Mouse (Mus musculus) gastrocnemius, postnatal 36 days (tissue): ENCODE measurements around the gene Jak2. TPM values are rescaled to one million over a fixed set of nuclear protein-coding genes. Genes with fewer than 3 reads are reported as not detected.

Experiments
- DNase-seq, 2 experiments: peaks; one replicate each; pipeline ENCODE4 v3.0.0; 2022
- intact Hi-C: fragments of 180-260 bp; cut with DNase I; formaldehyde crosslinking; loops from one replicate; pipeline ENCODE4 v1.15.1; 2025
- total RNA-seq, 2 experiments: library from RNA; stranded (reverse); gene quantifications; 2 replicates each; pipeline ENCODE4 v1.2.3; 2021

Jak2 gene
- total RNA-seq, 2 experiments from 2014 or later: 29.5 to 30.6 TPM

GRCm38 (mm10) chr19:29251958-29252801 is 552 bp downstream of the Jak2 start:
- DNase-seq: no peak
- intact Hi-C loops: loop anchor here (5.0 kb wide), 1 partner anchor 150 kb away; the partner anchor contains the start of gene Rcl1

- intact Hi-C loops: loop anchor here (1.0 to 5.0 kb wide), 2 partner anchors 151 to 190 kb away; partner anchors contain the start of gene Rcl1
- no peak for DNase-seq
These were observed 1.4 kb downstream of the Jak2 start for GRCm38 (mm10) chr19:29252831-29253545.

GRCm38 (mm10) chr19:29253728-29254127 is 2.1 kb downstream of the Jak2 start:
- intact Hi-C loops: loop anchor here (1.0 to 5.0 kb wide), 2 partner anchors 151 to 190 kb away; partner anchors contain the start of gene Rcl1
- DNase-seq: peak; percentile 78 to 81

- DNase-seq: no peak
- intact Hi-C loops: loop anchor here (5.0 kb wide), 1 partner anchor 152 kb away; the partner anchor contains the start of gene Rcl1
These were observed 3.0 kb downstream of the Jak2 start for GRCm38 (mm10) chr19:29254671-29255070.

- DNase-seq: no peak
- intact Hi-C loops: no loop called here
These were observed 3.8 kb downstream of the Jak2 start for GRCm38 (mm10) chr19:29255327-29256027.

- intact Hi-C loops: no loop called here
These were observed 10.0 kb downstream of the Jak2 start for GRCm38 (mm10) chr19:29261638-29262037.

GRCm38 (mm10) chr19:29263492-29263891 is 11.9 kb downstream of the Jak2 start:
- DNase-seq: no peak
- intact Hi-C loops: no loop called here

More at GRCm38 (mm10) chr19:29261638-29262037, 10.0 kb downstream of the Jak2 start:
- DNase-seq: no peak

GRCm38 (mm10) chr19:29265538-29265937 is 13.9 kb downstream of the Jak2 start:
- intact Hi-C loops: no loop called here
- peak; percentile 31 to 56 for DNase-seq

GRCm38 (mm10) chr19:29267075-29267868 is 15.6 kb downstream of the Jak2 start:
- intact Hi-C loops: no loop called here
- DNase-seq: no peak

GRCm38 (mm10) chr19:29268788-29269321 is 17.2 kb downstream of the Jak2 start:
- intact Hi-C loops: no loop called here
- DNase-seq: no peak

- DNase-seq: no peak
- intact Hi-C loops: no loop called here
These were observed 18.6 kb downstream of the Jak2 start for GRCm38 (mm10) chr19:29270226-29270625.

- DNase-seq: no peak
- intact Hi-C loops: no loop called here
These were observed 19.5 kb downstream of the Jak2 start for GRCm38 (mm10) chr19:29271147-29271578.

- DNase-seq: no peak
- intact Hi-C loops: no loop called here
These were observed 20.6 kb downstream of the Jak2 start for GRCm38 (mm10) chr19:29272011-29272809.

- no peak for DNase-seq
- intact Hi-C loops: no loop called here
These were observed 24.8 kb downstream of the Jak2 start for GRCm38 (mm10) chr19:29276414-29276813.

- DNase-seq: no peak
- intact Hi-C loops: no loop called here
These were observed 27.4 kb downstream of the Jak2 start for GRCm38 (mm10) chr19:29278944-29279587.

GRCm38 (mm10) chr19:29285451-29285869 is 33.8 kb downstream of the Jak2 start:
- no peak for DNase-seq
- intact Hi-C loops: no loop called here

- no peak for DNase-seq
- intact Hi-C loops: no loop called here
These were observed 36.2 kb downstream of the Jak2 start for GRCm38 (mm10) chr19:29287863-29288262.

GRCm38 (mm10) chr19:29291532-29291931 is 39.9 kb downstream of the Jak2 start:
- intact Hi-C loops: no loop called here
- DNase-seq: no peak
